Mouse (Mus musculus) forebrain, embryonic 11.5 days (tissue): ENCODE data around the gene Cnot9. TPM values are rescaled to one million over a fixed set of nuclear protein-coding genes. Genes with fewer than 3 reads are reported as not detected.

Experiments
- ATAC-seq: fragments of 200-750 bp; cut with Nextera tagmentation; replicated peaks from 2 replicates; pipeline ENCODE4 v1.8.0; 2017; ENCODE audit warnings: moderate TSS enrichment; ENCODE audit not compliant: low FRiP score
- DNase-seq: peaks from one replicate; pipeline ENCODE4 v3.0.0-alpha.2; 2017; ENCODE audit warnings: low spot score
- H3K27ac ChIP-seq: fragments of 300-500 bp; sonication (generic); 2 replicates; pipeline ENCODE4 v1.5.1; 2014; ENCODE audit warnings: low read depth, low read length
- H3K27me3 ChIP-seq: fragments of 300-500 bp; sonication (generic); 2 replicates; pipeline ENCODE4 v1.6.1; 2014; ENCODE audit warnings: mild to moderate bottlenecking, low read length, mixed read lengths; ENCODE audit not compliant: control insufficient read depth, insufficient read depth
- H3K36me3 ChIP-seq: fragments of 300-500 bp; sonication (generic); 2 replicates; pipeline ENCODE4 v1.6.1; 2014; ENCODE audit warnings: mild to moderate bottlenecking, low read length, moderate library complexity, mixed read lengths; ENCODE audit not compliant: control insufficient read depth, insufficient read depth
- H3K4me1 ChIP-seq: fragments of 300-500 bp; sonication (generic); replicated peaks from 2 replicates; pipeline ENCODE4 v1.6.1; 2014; ENCODE audit warnings: low read length, mixed read lengths; ENCODE audit not compliant: control insufficient read depth, insufficient read depth
- H3K4me2 ChIP-seq: fragments of 300-500 bp; sonication (generic); 2 replicates; pipeline ENCODE4 v1.6.1; 2014; ENCODE audit warnings: low read depth, mild to moderate bottlenecking, low read length, moderate library complexity, mixed read lengths; ENCODE audit not compliant: severe bottlenecking
- H3K4me3 ChIP-seq: fragments of 300-500 bp; sonication (generic); 2 replicates; pipeline ENCODE4 v1.5.1; 2014; ENCODE audit warnings: low read depth, low read length
- H3K9ac ChIP-seq: fragments of 300-500 bp; sonication (generic); 2 replicates; pipeline ENCODE4 v1.6.1; 2014; ENCODE audit warnings: low read length
- H3K9me3 ChIP-seq: fragments of 300-500 bp; sonication (generic); 2 replicates; pipeline ENCODE4 v1.6.1; 2016; ENCODE audit warnings: low read length, mixed read lengths; ENCODE audit not compliant: control insufficient read depth
- WGBS: fragments of 180-500 bp; shearing (Covaris S2); extraction: QIAGEN DNeasy Blood & Tissue Kit; methylation state at CpG from one replicate; pipeline ENCODE4 v1.1.7; 2014; 5-methylcytosine and 5-hydroxymethylcytosine counted together
- polyA plus RNA-seq: library from polyadenylated mRNA; unstranded; fragments of >200 nt; fragmentation: Nextera tagmentation; extraction: Ambion mirVana; gene quantifications from 2 replicates; pipeline ENCODE4 v1.2.1, GENCODE M21; 2014

Gene Cnot9
- polyA plus RNA-seq, 1 experiment from 2014 or later: 99.2 TPM

DNA sequence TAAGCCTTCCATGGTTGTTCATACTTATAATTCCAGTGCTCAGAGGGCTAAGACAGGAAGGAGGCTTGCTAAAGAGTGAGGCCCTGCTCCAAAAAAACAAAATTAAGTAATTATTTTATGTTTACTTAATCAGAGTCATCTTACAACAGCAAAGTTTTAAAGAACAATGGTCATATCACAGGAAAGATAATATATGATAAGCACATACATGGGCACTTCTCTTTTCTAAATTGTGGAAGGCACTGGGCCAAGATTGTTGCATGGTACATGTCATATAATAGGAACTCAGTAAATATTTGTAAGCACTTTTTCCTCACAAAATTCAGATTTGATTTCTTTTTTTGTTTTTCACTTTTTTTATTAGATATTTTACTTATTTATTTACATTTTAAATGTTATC, 14.0 kb downstream of the Cnot9 start:
- no peak for DNase-seq
- Histone ChIP-seq H3K4me1 (no peaks in the 10 kb centered on the region), H3K4me3 (no peak overlapping the region), H3K9me3 (no peaks in the 10 kb centered on the region), H3K4me2 (no peak overlapping the region), H3K9ac (no peak overlapping the region), H3K27ac (no peak overlapping the region), H3K36me3 (peaks cover 2% of the 10 kb centered on the region; the same call in 1 of the 2 replicates), H3K27me3 (no peaks in the 10 kb centered on the region)
- ATAC-seq: no peak

DNA sequence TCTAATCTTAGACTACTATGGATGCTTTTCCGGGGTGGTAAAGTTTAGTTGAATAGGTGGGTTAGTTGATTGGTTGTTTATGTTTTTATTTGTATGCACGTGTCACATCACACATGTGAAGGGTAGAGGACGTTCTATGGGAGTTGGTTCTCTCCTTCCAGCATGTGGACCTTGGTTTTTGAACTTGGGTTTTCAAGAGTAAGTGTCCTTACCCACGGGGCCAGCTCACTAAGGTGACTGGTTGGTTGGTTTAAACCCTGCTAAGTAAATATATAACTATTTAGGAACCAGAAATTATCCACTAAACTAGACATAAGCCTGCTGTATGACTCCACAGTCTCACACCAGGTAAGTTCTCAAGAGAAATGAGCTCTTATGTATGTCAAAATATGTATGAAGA, 18.9 kb downstream of the Cnot9 start:
- no peak overlapping the region for H3K27ac ChIP-seq
- H3K36me3 ChIP-seq: peaks cover 9% of the 10 kb centered on the region; the same call in 1 of the 2 replicates
- no peak overlapping the region for H3K9ac ChIP-seq
- H3K4me1 ChIP-seq: no peaks in the 10 kb centered on the region
- DNase-seq (no peak), ATAC-seq (no peak)
- H3K4me3 ChIP-seq: no peak overlapping the region
- H3K9me3 ChIP-seq: no peaks in the 10 kb centered on the region
- no peaks in the 10 kb centered on the region for H3K27me3 ChIP-seq
- no peak overlapping the region for H3K4me2 ChIP-seq
- WGBS: 91% methylated on average over 4 of the region's 4 CpGs

DNA sequence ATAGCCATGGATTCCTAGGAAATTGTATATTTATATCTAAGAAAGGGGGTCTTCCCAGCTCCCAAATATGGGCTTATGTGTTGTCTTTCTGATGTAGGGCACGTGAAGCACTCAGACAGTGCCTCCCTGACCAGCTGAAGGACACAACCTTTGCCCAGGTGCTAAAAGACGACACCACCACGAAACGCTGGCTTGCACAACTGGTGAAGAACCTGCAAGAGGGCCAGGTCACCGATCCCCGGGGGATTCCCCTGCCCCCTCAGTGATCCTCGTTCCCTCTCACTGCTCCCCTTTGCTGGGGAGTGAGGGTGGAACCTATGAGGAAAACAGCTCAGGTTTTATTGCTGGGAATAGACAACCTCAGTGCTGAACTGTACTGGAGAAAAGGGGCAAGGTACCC, 22.7 kb downstream of the Cnot9 start:
- no peak overlapping the region for H3K27ac ChIP-seq
- ATAC-seq (no peak), DNase-seq (no peak)
- no peaks in the 10 kb centered on the region for H3K4me1 ChIP-seq
- peaks cover 9% of the 10 kb centered on the region; the same call in 1 of the 2 replicates for H3K36me3 ChIP-seq
- H3K4me2 ChIP-seq: no peak overlapping the region
- H3K27me3 ChIP-seq: no peaks in the 10 kb centered on the region
- 93% methylated on average over 7 of the region's 7 CpGs for WGBS
- H3K9ac ChIP-seq: no peak overlapping the region
- H3K4me3 ChIP-seq: no peak overlapping the region
- no peaks in the 10 kb centered on the region for H3K9me3 ChIP-seq

DNA sequence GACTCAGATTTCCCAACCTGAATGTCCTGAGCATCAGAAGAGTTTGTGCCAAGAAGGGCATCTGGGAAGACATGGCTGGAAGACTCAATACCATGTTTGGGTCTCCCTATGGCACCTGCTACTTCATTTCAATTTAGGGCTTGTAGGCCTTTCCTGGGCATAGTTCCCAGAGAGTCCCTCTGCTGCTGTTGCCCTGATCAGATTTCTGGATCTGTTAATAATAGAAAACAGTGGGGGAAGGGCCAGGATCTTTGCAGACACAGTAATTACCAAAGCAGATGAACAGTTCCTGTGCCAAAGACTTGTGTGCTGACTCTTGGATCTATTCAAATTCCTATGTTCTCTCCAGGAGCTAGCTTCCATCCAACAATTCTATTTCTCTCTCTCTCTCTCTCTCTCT, 32.8 kb downstream of the Cnot9 start:
- Histone ChIP-seq H3K4me1 (peaks cover 8% of the 10 kb centered on the region; the same call in 1 of the 2 replicates), H3K4me3 (no peak overlapping the region), H3K9me3 (no peaks in the 10 kb centered on the region), H3K27ac (no peak overlapping the region), H3K36me3 (no peaks in the 10 kb centered on the region), H3K9ac (no peak overlapping the region), H3K4me2 (no peak overlapping the region), H3K27me3 (no peaks in the 10 kb centered on the region)
- ATAC-seq: no peak
- DNase-seq: no peak

DNA sequence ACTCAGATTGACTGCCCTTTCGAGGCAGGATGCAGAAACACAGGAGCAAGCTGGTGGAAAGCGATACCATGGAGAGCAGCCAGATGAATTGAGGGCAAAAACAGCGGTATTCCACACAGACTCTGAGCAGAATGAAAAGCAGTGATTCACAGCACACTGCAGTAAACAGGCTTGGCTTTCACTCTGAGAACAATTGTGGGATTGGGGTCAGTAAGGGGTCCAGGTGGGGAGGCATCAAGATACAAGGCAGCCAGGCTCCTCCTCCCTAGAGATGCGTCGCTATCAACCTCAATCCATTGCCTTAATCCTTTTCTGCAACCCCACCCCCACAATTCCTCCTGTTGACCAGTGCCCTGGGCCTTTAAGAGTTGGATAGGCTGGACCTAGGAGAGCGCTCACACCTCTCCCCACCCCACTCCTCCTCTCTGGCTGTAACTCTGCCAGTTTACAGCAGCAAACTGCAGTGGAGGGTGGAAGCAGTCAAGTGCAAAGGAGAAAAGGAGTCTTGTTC, 36.6 kb downstream of the Cnot9 start, which contains the start of gene Plcd4:
Gene Plcd4 (plus strand): TSS at position 438 of the 511 bp plus-strand sequence.
- ATAC-seq (no peak), DNase-seq (no peak)
- H3K27ac ChIP-seq: no peak within 1 kb of the TSS
- no peaks in the 10 kb centered on the region for H3K9me3 ChIP-seq
- H3K4me2 ChIP-seq: peak within 1 kb of the TSS; percentile 18; the same call in 1 of the 2 replicates
- H3K36me3 ChIP-seq: no peaks in the 10 kb centered on the region
- H3K4me3 ChIP-seq: no peak within 1 kb of the TSS
- WGBS: 2% methylated on average over 6 of the region's 6 CpGs
- peak within 1 kb of the TSS; percentile 21 for H3K9ac ChIP-seq
- H3K27me3 ChIP-seq: no peaks in the 10 kb centered on the region
- H3K4me1 ChIP-seq: peaks cover 8% of the 10 kb centered on the region; the same call in 1 of the 2 replicates

DNA sequence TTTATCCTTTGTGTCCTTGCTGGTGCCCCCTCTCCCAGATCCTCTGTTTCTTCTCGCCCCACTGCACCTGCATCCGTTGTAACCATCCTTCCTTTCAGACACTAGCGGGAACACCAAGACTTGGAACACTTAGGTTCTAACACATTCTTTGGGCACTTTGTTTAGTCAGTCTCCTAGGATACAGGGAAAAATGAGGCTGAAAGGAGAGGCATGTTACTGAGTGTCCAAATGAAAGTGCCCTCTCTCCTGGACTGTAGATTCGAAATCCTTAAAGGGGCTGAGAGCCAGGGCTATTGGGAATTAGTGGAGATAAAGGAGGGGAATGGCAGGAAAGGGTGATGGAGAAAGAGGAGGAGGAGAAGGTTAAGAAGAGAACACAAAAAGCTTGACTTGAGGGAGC, 38.3 kb downstream of the Cnot9 start, which contains the start of gene Usp37:
Gene Usp37 (minus strand): TSS at position 101 of the 400 bp plus-strand sequence.
- DNase-seq (no peak), ATAC-seq (no peak)
- 60% methylated on average over 4 of the region's 4 CpGs for WGBS
- peaks cover 8% of the 10 kb centered on the region; the same call in 1 of the 2 replicates for H3K4me1 ChIP-seq
- no peaks in the 10 kb centered on the region for H3K9me3 ChIP-seq
- no peak within 1 kb of the TSS for H3K4me2 ChIP-seq
- no peaks in the 10 kb centered on the region for H3K36me3 ChIP-seq
- H3K9ac ChIP-seq: no peak within 1 kb of the TSS
- H3K27ac ChIP-seq: no peak within 1 kb of the TSS
- no peaks in the 10 kb centered on the region for H3K27me3 ChIP-seq
- no peak within 1 kb of the TSS for H3K4me3 ChIP-seq

DNA sequence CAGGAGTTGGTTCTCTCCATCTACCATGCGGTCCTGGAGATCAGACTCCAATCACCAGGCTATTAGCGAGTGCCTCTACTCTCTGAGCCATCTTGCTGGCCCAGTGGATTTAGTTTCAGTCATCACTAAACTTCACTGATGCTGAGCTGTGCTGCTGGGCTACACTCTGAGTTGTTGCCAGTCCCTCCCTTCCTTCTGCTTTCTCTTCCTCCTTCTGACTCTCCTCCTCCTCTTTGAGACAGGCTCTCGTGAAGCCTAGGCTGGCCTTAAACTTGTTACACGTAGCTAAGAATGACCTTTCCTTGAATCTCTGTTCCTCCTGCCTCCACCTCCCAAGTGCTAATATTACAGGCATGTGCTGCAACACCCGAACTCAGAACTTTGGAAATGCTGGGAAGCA, 53.2 kb downstream of the Cnot9 start:
- H3K9me3 ChIP-seq: no peaks in the 10 kb centered on the region
- ATAC-seq (no peak), DNase-seq (no peak)
- H3K27me3 ChIP-seq: no peaks in the 10 kb centered on the region
- H3K9ac ChIP-seq: no peak overlapping the region
- H3K4me2 ChIP-seq: no peak overlapping the region
- no peak overlapping the region for H3K27ac ChIP-seq
- WGBS: 83% methylated on average over 5 of the region's 5 CpGs
- no peak overlapping the region for H3K4me3 ChIP-seq
- no peaks in the 10 kb centered on the region for H3K36me3 ChIP-seq
- no peaks in the 10 kb centered on the region for H3K4me1 ChIP-seq

DNA sequence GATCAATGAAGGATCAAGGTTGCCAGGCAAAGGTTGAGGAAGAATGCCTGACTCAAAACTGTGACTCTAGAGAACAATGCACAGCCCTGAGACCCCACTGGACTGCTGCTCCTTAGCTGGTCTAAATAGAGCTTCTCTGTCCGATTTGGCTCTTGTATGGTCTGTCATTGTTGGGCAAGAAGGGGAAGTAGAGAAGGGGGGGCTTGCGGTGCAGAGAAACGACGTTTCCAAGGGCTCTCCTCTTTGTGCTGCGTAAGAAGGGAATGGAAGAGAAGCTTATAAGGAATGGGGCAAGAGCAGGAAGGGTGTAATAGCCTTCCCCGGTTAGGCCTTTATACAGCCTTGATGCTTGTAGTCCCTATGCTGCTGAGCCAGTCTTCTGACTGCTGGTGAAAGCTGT, 60.0 kb downstream of the Cnot9 start:
- peaks cover 9% of the 10 kb centered on the region; the same call in 1 of the 2 replicates for H3K36me3 ChIP-seq

More for the DNA sequence above, 60.0 kb downstream of the Cnot9 start:
- Histone ChIP-seq H3K4me2 (no peak overlapping the region), H3K9ac (no peak overlapping the region), H3K4me1 (no peaks in the 10 kb centered on the region), H3K9me3 (no peaks in the 10 kb centered on the region), H3K4me3 (no peak overlapping the region), H3K27me3 (no peaks in the 10 kb centered on the region), H3K27ac (no peak overlapping the region)
- WGBS: 85% methylated on average over 6 of the region's 6 CpGs
- ATAC-seq (no peak), DNase-seq (no peak)
